Mouse (Mus musculus) forebrain, postnatal 0 days (tissue): Measurements from ENCODE around the gene Ppard. TPM values are rescaled to one million over a fixed set of nuclear protein-coding genes. Genes with fewer than 3 reads are reported as not detected.
A peak's percentile ranks its signal among the peaks of the same experiment; 100 is the strongest.

Experiments
- ATAC-seq: fragments of 200-750 bp; cut with Nextera tagmentation; 2 replicates; pipeline ENCODE4 v1.8.0; 2017; ENCODE audit warnings: mild to moderate bottlenecking, moderate library complexity
- DNase-seq: peaks from one replicate; pipeline ENCODE4 v3.0.0-alpha.2; 2015
- H3K27ac ChIP-seq: fragments of 300-500 bp; sonication (generic); 2 replicates; pipeline ENCODE4 v1.5.1; 2014; ENCODE audit warnings: low read depth, mild to moderate bottlenecking, antibody characterized with exemption, low read length, moderate library complexity, mixed read lengths
- H3K27me3 ChIP-seq: fragments of 300-500 bp; sonication (generic); 2 replicates; pipeline ENCODE4 v1.6.1; 2014; ENCODE audit warnings: mild to moderate bottlenecking, low read length, mixed read lengths; ENCODE audit not compliant: insufficient read depth
- H3K36me3 ChIP-seq: fragments of 300-500 bp; sonication (generic); 2 replicates; pipeline ENCODE4 v1.6.1; 2014; ENCODE audit warnings: mild to moderate bottlenecking, moderate library complexity; ENCODE audit not compliant: insufficient read depth
- H3K4me1 ChIP-seq: fragments of 300-500 bp; sonication (generic); 2 replicates; pipeline ENCODE4 v1.6.1; 2014; ENCODE audit warnings: antibody characterized with exemption; ENCODE audit not compliant: insufficient read depth
- H3K4me2 ChIP-seq: fragments of 300-500 bp; sonication (generic); 2 replicates; pipeline ENCODE4 v1.6.1; 2014; ENCODE audit warnings: low read depth, mild to moderate bottlenecking, moderate library complexity
- H3K4me3 ChIP-seq: fragments of 300-500 bp; sonication (generic); 2 replicates; pipeline ENCODE4 v1.5.1; 2014; ENCODE audit warnings: low read depth, low read length, mixed read lengths
- H3K9ac ChIP-seq: fragments of 300-500 bp; sonication (generic); 2 replicates; pipeline ENCODE4 v1.6.1; 2014; ENCODE audit warnings: mild to moderate bottlenecking
- H3K9me3 ChIP-seq: fragments of 300-500 bp; sonication (generic); 2 replicates; pipeline ENCODE4 v1.6.1; 2016; ENCODE audit warnings: low read length
- CTCF ChIP-seq: sonication (generic); IDR thresholded peaks from 2 replicates; pipeline ENCODE4 v1.5.1; 2016; ENCODE audit warnings: antibody characterized with exemption, control low read depth, low read depth
- WGBS: fragments of 180-500 bp; shearing (Covaris S2); extraction: QIAGEN DNeasy Blood & Tissue Kit; methylation state at CpG from one replicate; pipeline ENCODE4 v1.1.7; 2014; 5-methylcytosine and 5-hydroxymethylcytosine counted together
- polyA plus RNA-seq: library from polyadenylated mRNA; unstranded; fragments of >200 nt; fragmentation: Nextera tagmentation; extraction: Ambion mirVana; gene quantifications from 2 replicates; pipeline ENCODE4 v1.2.1, GENCODE M21; 2015
- total RNA-seq: library from RNA; depleted of rRNA; stranded (reverse); fragments of >200 nt; gene quantifications from 2 replicates; pipeline ENCODE4 v1.2.3, GENCODE M21; 2014

Gene Ppard
- total and polyA plus RNA-seq, 2 experiments from 2014 or later, result 1.3 to 7.9 TPM

DNA sequence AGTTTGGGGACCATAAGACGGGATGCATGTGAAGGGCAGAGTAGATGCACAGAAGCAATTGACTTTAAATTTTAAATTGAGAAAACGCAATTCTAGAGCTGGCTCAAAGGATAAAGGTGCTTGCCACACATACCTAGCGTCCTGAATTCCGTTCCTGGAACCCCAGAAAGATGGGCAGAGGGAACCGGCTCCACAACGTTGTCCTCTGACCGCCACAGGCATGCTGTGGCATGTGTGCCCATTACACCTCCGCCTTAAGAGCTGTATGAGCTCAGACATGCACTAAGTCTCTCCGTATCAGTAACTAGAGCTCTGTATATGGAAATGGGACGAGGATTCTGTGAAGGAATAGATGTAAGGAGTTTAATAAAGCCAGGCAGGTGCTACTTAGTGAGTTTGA, 7.9 kb upstream of the Ppard start:
- WGBS, result 88% methylated on average over 10 of the region's 10 CpGs
- H3K4me3 ChIP-seq, result 0 out of 2 replicates have a peak overlapping the region, but pooled peaks have one; percentile 55
- no peak for TF ChIP-seq CTCF

GRCm38 (mm10) chr17:28226014-28226413, 6.5 kb upstream of the Ppard start:
- peak; percentile 99 for TF ChIP-seq CTCF
- Histone ChIP-seq H3K36me3 (no peaks in the 10 kb centered on the region), H3K4me1 (no peaks in the 10 kb centered on the region), H3K9ac (peak overlapping the region; percentile 42), H3K4me2 (peak overlapping the region; percentile 50), H3K4me3 (peak overlapping the region; percentile 23), H3K27me3 (no peaks in the 10 kb centered on the region), H3K9me3 (no peaks in the 10 kb centered on the region), H3K27ac (no peak overlapping the region)
- DNase-seq (peak; percentile 90), ATAC-seq (peak; percentile 85)
- 0% methylated on average over 21 of the region's 21 CpGs for WGBS

More for the DNA sequence above, 7.9 kb upstream of the Ppard start:
- Histone ChIP-seq H3K27me3 (no peaks in the 10 kb centered on the region), H3K9me3 (no peaks in the 10 kb centered on the region), H3K36me3 (no peaks in the 10 kb centered on the region), H3K4me2 (peak overlapping the region; percentile 99; the same call in 1 of the 2 replicates), H3K9ac (no peak overlapping the region), H3K27ac (no peak overlapping the region), H3K4me1 (no peaks in the 10 kb centered on the region)
- no peak for DNase-seq
- no peak for ATAC-seq

GRCm38 (mm10) chr17:28230486-28230885, 2.0 kb upstream of the Ppard start:
- 86% methylated on average over 6 of the region's 6 CpGs for WGBS
- no peaks in the 10 kb centered on the region for H3K27me3 ChIP-seq
- ATAC-seq, result no peak
- TF ChIP-seq CTCF, result no peak
- no peak overlapping the region for H3K4me3 ChIP-seq
- H3K9me3 ChIP-seq, result no peaks in the 10 kb centered on the region
- no peak overlapping the region for H3K4me2 ChIP-seq
- H3K36me3 ChIP-seq, result no peaks in the 10 kb centered on the region
- H3K4me1 ChIP-seq, result no peaks in the 10 kb centered on the region
- H3K27ac ChIP-seq, result no peak overlapping the region
- no peak for DNase-seq
- H3K9ac ChIP-seq, result no peak overlapping the region

- DNase-seq (no peak), ATAC-seq (no peak)
- no peak for TF ChIP-seq CTCF
- H3K27ac ChIP-seq, result no peak overlapping the region
- H3K9ac ChIP-seq, result no peak overlapping the region
- H3K4me3 ChIP-seq, result no peak overlapping the region
- no peak overlapping the region for H3K4me2 ChIP-seq
- H3K4me1 ChIP-seq, result no peaks in the 10 kb centered on the region
- H3K9me3 ChIP-seq, result no peaks in the 10 kb centered on the region
- 87% methylated on average over 18 of the region's 18 CpGs for WGBS
- no peaks in the 10 kb centered on the region for H3K27me3 ChIP-seq
- no peaks in the 10 kb centered on the region for H3K36me3 ChIP-seq
These were observed 1.3 kb upstream of the Ppard start for GRCm38 (mm10) chr17:28231026-28231736.

DNA sequence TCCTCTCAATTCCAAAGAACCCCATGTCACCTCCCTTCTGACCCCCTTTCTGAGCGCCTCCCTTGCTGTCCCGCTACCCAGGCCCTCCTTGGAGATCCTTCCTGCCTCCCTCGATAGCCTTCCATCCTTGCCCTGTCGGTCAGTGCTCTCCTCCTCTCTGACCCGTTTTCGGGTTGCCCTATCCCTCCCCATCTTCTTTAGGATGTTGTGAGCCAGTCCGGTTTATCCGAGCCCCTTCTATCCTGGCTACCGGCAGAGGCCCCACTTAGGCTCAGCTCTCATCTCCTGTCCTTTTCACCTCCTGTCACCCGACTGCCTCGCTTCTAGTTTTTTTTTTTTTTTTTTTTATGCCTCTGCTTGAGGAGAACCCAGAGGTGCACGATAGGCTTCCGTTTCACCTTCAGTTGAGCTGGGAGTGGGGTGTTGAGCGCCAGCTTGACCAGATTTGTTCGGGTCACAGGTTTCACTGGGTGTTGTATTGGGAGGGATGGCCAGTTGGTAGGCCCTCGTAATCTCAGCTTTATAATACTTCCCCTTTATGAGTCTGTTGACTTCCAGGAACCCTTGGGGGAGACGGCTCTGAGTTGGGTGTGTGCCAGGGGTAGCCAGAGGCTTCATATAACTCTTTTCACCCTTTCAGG, 711 bp downstream of the Ppard start:
- DNase-seq, result no peak
- TF ChIP-seq CTCF, result no peak
- no peaks in the 10 kb centered on the region for H3K36me3 ChIP-seq
- no peaks in the 10 kb centered on the region for H3K9me3 ChIP-seq
- no peaks in the 10 kb centered on the region for H3K27me3 ChIP-seq
- peak overlapping the region; percentile 64; the same call in 1 of the 2 replicates for H3K27ac ChIP-seq
- H3K9ac ChIP-seq, result peak overlapping the region; percentile 71
- H3K4me1 ChIP-seq, result no peaks in the 10 kb centered on the region
- H3K4me2 ChIP-seq, result peak overlapping the region; percentile 92
- peak overlapping the region; percentile 73 for H3K4me3 ChIP-seq
- WGBS, result 6% methylated on average over 17 of the region's 17 CpGs
- no peak for ATAC-seq

GRCm38 (mm10) chr17:28234641-28235040, 2.1 kb downstream of the Ppard start:
- Histone ChIP-seq H3K9me3 (no peaks in the 10 kb centered on the region), H3K9ac (no peak overlapping the region), H3K4me3 (no peak overlapping the region), H3K4me2 (no peak overlapping the region), H3K27me3 (no peaks in the 10 kb centered on the region), H3K4me1 (no peaks in the 10 kb centered on the region), H3K27ac (no peak overlapping the region), H3K36me3 (no peaks in the 10 kb centered on the region)
- no peak for ATAC-seq
- DNase-seq, result no peak
- TF ChIP-seq CTCF, result no peak
- WGBS, result 72% methylated on average over 5 of the region's 5 CpGs

GRCm38 (mm10) chr17:28235982-28236635, 3.6 kb downstream of the Ppard start:
- Histone ChIP-seq H3K4me2 (no peak overlapping the region), H3K27ac (no peak overlapping the region), H3K4me3 (no peak overlapping the region), H3K27me3 (no peaks in the 10 kb centered on the region), H3K4me1 (no peaks in the 10 kb centered on the region), H3K9me3 (no peaks in the 10 kb centered on the region), H3K9ac (no peak overlapping the region), H3K36me3 (no peaks in the 10 kb centered on the region)
- ATAC-seq, result no peak
- no peak for TF ChIP-seq CTCF
- no peak for DNase-seq
- 76% methylated on average over 7 of the region's 7 CpGs for WGBS
